Mouse (Mus musculus): ENCODE results near the gene Lix1l.

- TF ChIP-seq EP300 (IDR thresholded peaks at IDR 0.05; ENCODE audit: low read depth): no peak
- TF ChIP-seq CTCF (IDR thresholded peaks at IDR 0.05; ENCODE audit: low read depth): no peak
Observed at GRCm38 (mm10) chr3:96553601-96554000, 47.3 kb upstream of the Lix1l start.
